Comparison of ENCODE assay signal across 13 mouse cellular contexts in genomic region chr4:82271547-82271946, GRCm38 (mm10).
DNase-seq lines count a peak whose midpoint lies in the region; ATAC-seq lines count a peak whose summit lies in the region.
"Had no signal": no experiment of that assay in that cellular context is flagged by ENCODE, and none has a peak within 500 bp of the region (broad histone marks: within the 10 kb centered on the region; RNA-seq: fewer than 3 reads in every experiment).

No protein-coding gene starts in this region.

- H3K27me3 ChIP-seq in heart, embryonic 14.5 days (ENCODE audit: control insufficient read depth, insufficient read depth, low read length) = no peaks in the 10 kb centered on the region
- H3K27me3 ChIP-seq in neural tube, embryonic 12.5 days (replicated peaks) = no peaks in the 10 kb centered on the region
- H3K27me3 ChIP-seq in limb, embryonic 10.5 days (ENCODE audit: low read depth, poor library complexity, severe bottlenecking) = no peaks in the 10 kb centered on the region
- H3K27me3 ChIP-seq: CH12.LX; liver, embryonic 15.5 days had no signal

- H3K4me2 ChIP-seq in heart, embryonic 14.5 days (ENCODE audit: low read length) = no peak overlapping the region
- H3K4me2 ChIP-seq in neural tube, embryonic 12.5 days (replicated peaks) = no peak overlapping the region
- H3K4me2 ChIP-seq: liver, embryonic 15.5 days had no signal

- no peaks in the 10 kb centered on the region for H3K36me3 ChIP-seq in heart, embryonic 14.5 days (ENCODE audit: control insufficient read depth, insufficient read depth, low read length)
- no peaks in the 10 kb centered on the region for H3K36me3 ChIP-seq in neural tube, embryonic 12.5 days
- H3K36me3 ChIP-seq in limb, embryonic 10.5 days = no peaks in the 10 kb centered on the region
- H3K36me3 ChIP-seq: liver, embryonic 15.5 days had no signal

- H3K4me3 ChIP-seq in heart, embryonic 14.5 days (ENCODE audit: control insufficient read depth in 1 of 2, insufficient read depth in 1 of 2, low read depth in 1 of 2, low read length in 2 of 2) = no peak overlapping the region
- H3K4me3 ChIP-seq in neural tube, embryonic 12.5 days = no peak overlapping the region
- H3K4me3 ChIP-seq in limb, embryonic 10.5 days = no peak overlapping the region
- H3K4me3 ChIP-seq: liver, embryonic 15.5 days; myocyte had no signal

- no peak for DNase-seq in heart, adult 9 months (ENCODE audit: low spot score in 2 of 2)
- DNase-seq in neural tube, embryonic 10.5 days (ENCODE audit: extremely low spot score, low spot score) = no peak
- no peak for DNase-seq in limb, embryonic 10.5 days (ENCODE audit: low spot score)
- no peak for DNase-seq in liver
- DNase-seq: kidney, adult 9 months; layer of hippocampus, postnatal 36 days; right cerebral cortex, postnatal 14 days had no signal

- no peak overlapping the region for H3K9ac ChIP-seq in heart, embryonic 14.5 days (ENCODE audit: low read length)
- H3K9ac ChIP-seq in neural tube, embryonic 12.5 days = no peak overlapping the region
- H3K9ac ChIP-seq: liver, embryonic 15.5 days had no signal

- ATAC-seq in heart, embryonic 14.5 days (ENCODE audit: insufficient number of reproducible peaks, insufficient read depth, low FRiP score, low read depth) = no peak
- ATAC-seq in neural tube, embryonic 12.5 days (ENCODE audit: low FRiP score, low read depth) = peak; percentile 71; the same call in 1 of the 2 replicates
- ATAC-seq in granulocyte monocyte progenitor cell, adult 5-6 weeks (replicated peaks; ENCODE audit: poor library complexity, severe bottlenecking) = no peak

- peaks cover 4 to 13% of the 10 kb centered on the region in 2 experiments for H3K4me1 ChIP-seq in heart, embryonic 14.5 days (ENCODE audit: control insufficient read depth in 2 of 2, insufficient read depth in 2 of 2, low read length in 2 of 2)
- H3K4me1 ChIP-seq in neural tube, embryonic 12.5 days = peaks cover 11% of the 10 kb centered on the region
- H3K4me1 ChIP-seq in limb, embryonic 10.5 days = peaks cover 45% of the 10 kb centered on the region
- H3K4me1 ChIP-seq: liver, embryonic 15.5 days had no signal

- WGBS in heart, embryonic 14.5 days = 67% methylated on average over 3 of the region's 3 CpGs
- WGBS in neural tube, embryonic 12.5 days = 61% methylated on average over 3 of the region's 3 CpGs
- WGBS in limb, embryonic 10.5 days = 73% methylated on average over 3 of the region's 3 CpGs

- no peaks in the 10 kb centered on the region for H3K9me3 ChIP-seq in heart, embryonic 14.5 days (ENCODE audit: control insufficient read depth, low read length)
- H3K9me3 ChIP-seq in neural tube, embryonic 12.5 days = no peaks in the 10 kb centered on the region
- no peaks in the 10 kb centered on the region for H3K9me3 ChIP-seq in limb, embryonic 10.5 days (replicated peaks)
- H3K9me3 ChIP-seq: liver, embryonic 15.5 days had no signal

- peak overlapping the region; percentile 39 to 58; a peak in 3 of 4 replicates for H3K27ac ChIP-seq in heart, embryonic 14.5 days (replicated peaks in 1 of 2; ENCODE audit: control insufficient read depth in 1 of 2, insufficient read depth in 1 of 2, low read depth in 2 of 2, low read length in 2 of 2)
- no peak overlapping the region for H3K27ac ChIP-seq in neural tube, embryonic 12.5 days
- 0 out of 2 replicates have a peak overlapping the region, but pooled peaks have one; percentile 25 for H3K27ac ChIP-seq in limb, embryonic 10.5 days
- H3K27ac ChIP-seq: liver, embryonic 15.5 days had no signal
